Mouse (Mus musculus): ENCODE measurements around the gene Kif27. TPM values are rescaled to one million over a fixed set of nuclear protein-coding genes. Genes with fewer than 3 reads are reported as not detected.

The Kif27 gene
- total and polyA plus RNA-seq, 3 experiments = 0.05 TPM; not detected in 2

DNA sequence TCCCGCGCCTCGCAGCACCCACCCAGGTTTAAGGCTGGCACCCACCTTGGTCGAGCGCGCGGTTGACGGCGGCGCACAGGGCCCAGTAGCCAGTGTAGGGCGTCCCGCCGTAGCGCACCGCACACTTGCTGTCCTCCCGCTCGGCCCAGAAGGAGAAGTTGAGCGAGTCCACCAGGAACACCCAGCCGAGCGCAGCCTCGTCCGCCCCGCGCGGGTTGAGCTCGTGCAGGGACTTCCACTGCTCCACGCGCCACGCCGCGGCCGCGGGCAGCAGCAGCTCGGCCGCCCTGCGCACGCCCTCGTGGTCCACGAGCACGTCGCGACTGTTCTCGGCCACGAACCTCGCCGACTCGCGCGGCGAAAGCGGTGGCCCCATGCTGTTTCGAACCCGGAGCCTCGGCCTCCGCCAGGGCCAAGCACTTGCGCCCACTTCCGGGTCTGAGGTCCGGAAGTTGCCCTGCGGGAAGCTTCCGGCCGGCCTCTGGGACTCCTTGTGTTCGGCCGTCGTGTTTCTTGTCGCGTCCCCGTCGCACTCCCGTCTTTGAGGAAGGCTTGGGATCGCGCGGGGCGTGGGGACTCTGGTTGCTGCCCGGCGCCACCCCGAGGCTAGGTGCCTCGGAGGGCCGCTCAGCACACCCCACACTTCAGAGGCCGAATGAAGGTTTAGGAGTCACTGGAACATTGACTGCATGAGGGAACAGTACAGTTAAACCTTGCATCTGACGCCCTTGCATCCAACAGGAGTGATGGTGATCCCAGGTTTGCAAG lies 26.0 kb upstream of the Kif27 start, which contains the start of gene 2210016F16Rik:
TSS of gene 2210016F16Rik (minus strand) at position 447 of the 768 bp plus-strand sequence.
- Histone ChIP-seq H3K36me3 (replicated peaks) (peaks cover 56% of the 10 kb centered on the region), H3K9me3 (replicated peaks) (peaks cover 37% of the 10 kb centered on the region), H3K27me3 (ENCODE audit: insufficient read depth, low read length) (no peaks in the 10 kb centered on the region), H3K4me1 (ENCODE audit: insufficient read depth, low read depth, low read length) (peaks cover 21% of the 10 kb centered on the region), H3K4me3 (ENCODE audit: low read depth, low read length) (peak within 1 kb of the TSS; percentile 82)
- DNase-seq (ENCODE audit: low spot score) (peak; percentile 59), ATAC-seq (ENCODE audit: extremely low read depth, insufficient number of reproducible peaks, low FRiP score, poor library complexity, severe bottlenecking) (no peak)
- TF ChIP-seq GATA1 (IDR thresholded peaks at IDR 0.05; ENCODE audit: borderline replicate concordance, low read length) (no peak), GATA2 (IDR thresholded peaks at IDR 0.05; ENCODE audit: borderline replicate concordance, low read depth, low read length) (no peak)

DNA sequence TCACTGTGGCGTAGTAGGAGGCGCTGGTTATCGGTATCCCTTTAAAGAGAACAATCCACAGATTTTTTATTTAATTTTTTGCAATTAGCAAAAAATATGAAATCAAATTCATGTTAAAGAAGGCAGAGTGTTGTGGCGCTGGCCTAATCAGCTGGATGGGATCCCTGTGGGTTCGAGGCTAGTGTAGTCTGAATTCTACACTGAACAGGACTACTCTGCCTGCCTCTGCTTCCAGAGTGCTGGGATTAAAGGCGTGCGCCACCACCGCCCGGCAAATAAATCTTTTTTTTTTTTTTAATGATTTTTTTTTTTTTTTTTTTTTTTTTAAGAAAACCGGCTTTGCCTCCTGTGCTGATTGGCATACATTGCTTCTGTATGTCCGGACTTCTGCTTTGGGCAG lies 25.4 kb upstream of the Kif27 start:
- Histone ChIP-seq H3K4me1 (ENCODE audit: insufficient read depth, low read depth, low read length) (peaks cover 19% of the 10 kb centered on the region), H3K36me3 (replicated peaks) (peaks cover 51% of the 10 kb centered on the region), H3K9me3 (replicated peaks) (peaks cover 38% of the 10 kb centered on the region), H3K4me3 (ENCODE audit: low read depth, low read length) (peak overlapping the region; percentile 82), H3K27me3 (ENCODE audit: insufficient read depth, low read length) (no peaks in the 10 kb centered on the region)
- ATAC-seq (ENCODE audit: extremely low read depth, insufficient number of reproducible peaks, low FRiP score, poor library complexity, severe bottlenecking) (no peak), DNase-seq (ENCODE audit: low spot score) (no peak)
- TF ChIP-seq CTCF (IDR thresholded peaks at IDR 0.05; ENCODE audit: low read depth, low read length) = no peak
- no peak for TF ChIP-seq GATA1 (IDR thresholded peaks at IDR 0.05; ENCODE audit: borderline replicate concordance, low read length)
- TF ChIP-seq GATA2 (IDR thresholded peaks at IDR 0.05; ENCODE audit: borderline replicate concordance, low read depth, low read length) = no peak
- TF ChIP-seq TAL1 (conservative IDR thresholded peaks at IDR 0.05; ENCODE audit: low read depth, low read length) = no peak

DNA sequence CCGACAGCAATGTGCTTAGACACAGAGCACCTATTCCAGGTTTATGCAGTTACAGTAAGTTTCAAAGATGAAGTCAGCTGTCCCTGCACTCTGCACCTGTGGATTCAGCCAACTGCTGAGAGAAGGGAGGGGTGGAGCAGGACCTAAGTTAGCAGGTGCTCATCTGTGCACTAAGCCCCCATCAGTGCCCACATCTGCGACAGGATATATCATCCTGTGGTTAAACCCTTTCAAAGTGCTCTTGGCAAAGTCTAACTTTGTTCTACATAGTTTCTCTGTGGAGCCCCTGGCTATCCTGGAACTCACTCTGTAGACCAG lies 14.2 kb upstream of the Kif27 start:
- peaks cover 15% of the 10 kb centered on the region for H3K27me3 ChIP-seq (ENCODE audit: insufficient read depth, low read length)
- H3K9me3 ChIP-seq (replicated peaks) = peaks cover 10% of the 10 kb centered on the region; the same call in 1 of the 2 replicates
- no peaks in the 10 kb centered on the region for H3K36me3 ChIP-seq (replicated peaks)
- no peak for ATAC-seq (ENCODE audit: extremely low read depth, insufficient number of reproducible peaks, low FRiP score, poor library complexity, severe bottlenecking)
- peaks cover 3% of the 10 kb centered on the region; the same call in 1 of the 2 replicates for H3K4me1 ChIP-seq (ENCODE audit: insufficient read depth, low read depth, low read length)
- H3K4me3 ChIP-seq (ENCODE audit: low read depth, low read length) = no peak overlapping the region
- no peak for DNase-seq (ENCODE audit: low spot score)
- TF ChIP-seq GATA2 (IDR thresholded peaks at IDR 0.05; ENCODE audit: borderline replicate concordance, low read depth, low read length) = no peak
- TF ChIP-seq GATA1 (IDR thresholded peaks at IDR 0.05; ENCODE audit: borderline replicate concordance, low read length) = no peak
- no peak for TF ChIP-seq POLR2AphosphoS5 (IDR thresholded peaks at IDR 0.05; ENCODE audit: insufficient replicate concordance, low read depth, low read length)
- TF ChIP-seq CTCF (IDR thresholded peaks at IDR 0.05; ENCODE audit: low read depth, low read length) = no peak
- no peak for TF ChIP-seq TAL1 (conservative IDR thresholded peaks at IDR 0.05; ENCODE audit: low read depth, low read length)

DNA sequence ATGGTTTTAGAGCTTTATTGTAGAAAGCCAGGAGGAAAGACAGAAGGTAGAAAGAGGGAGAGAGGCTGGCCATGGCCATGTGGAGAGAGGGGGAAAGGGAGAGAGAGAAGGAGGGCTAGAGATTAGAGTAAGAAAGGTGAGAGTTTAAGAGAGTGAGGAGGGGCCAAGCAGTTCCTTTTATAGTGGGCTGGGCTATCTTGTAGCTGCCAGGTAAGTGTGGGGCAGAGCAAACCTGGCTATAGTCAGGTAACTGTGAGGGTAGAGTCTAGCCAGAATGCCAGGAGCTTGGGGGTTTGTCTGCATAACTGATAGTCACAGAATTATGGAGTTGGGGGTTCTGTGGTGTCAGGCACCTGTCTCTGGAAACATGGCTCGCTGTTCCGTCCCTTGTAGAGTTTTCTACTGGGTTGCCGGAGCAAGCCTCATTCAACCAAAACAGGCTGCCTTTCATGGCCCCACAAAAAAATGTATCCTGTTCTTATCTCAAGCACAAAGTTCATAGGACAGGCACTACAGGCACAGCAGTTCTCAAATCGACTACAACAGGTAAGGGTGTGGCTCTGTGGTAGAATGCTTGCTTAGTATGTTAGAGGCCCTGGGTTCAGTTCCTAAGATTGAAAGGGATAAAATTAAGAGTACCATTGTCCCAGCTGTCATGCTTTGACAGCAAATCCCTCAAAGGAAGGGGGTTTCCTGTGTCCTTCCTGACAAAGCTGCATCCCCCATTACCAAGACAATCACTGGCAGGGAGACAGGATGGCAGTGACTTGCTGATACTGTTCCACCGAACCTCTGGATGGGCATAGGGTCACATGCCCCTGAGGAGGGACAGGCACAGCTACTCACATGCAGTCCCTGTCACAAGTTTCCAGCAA lies 13.6 kb upstream of the Kif27 start:
- TF ChIP-seq GATA2 (IDR thresholded peaks at IDR 0.05; ENCODE audit: borderline replicate concordance, low read depth, low read length) (no peak), POLR2AphosphoS5 (IDR thresholded peaks at IDR 0.05; ENCODE audit: insufficient replicate concordance, low read depth, low read length) (no peak), TAL1 (conservative IDR thresholded peaks at IDR 0.05; ENCODE audit: low read depth, low read length) (no peak), GATA1 (IDR thresholded peaks at IDR 0.05; ENCODE audit: borderline replicate concordance, low read length) (no peak)
- peaks cover 3% of the 10 kb centered on the region; the same call in 1 of the 2 replicates for H3K4me1 ChIP-seq (ENCODE audit: insufficient read depth, low read depth, low read length)
- no peaks in the 10 kb centered on the region for H3K36me3 ChIP-seq (replicated peaks)
- ATAC-seq (ENCODE audit: extremely low read depth, insufficient number of reproducible peaks, low FRiP score, poor library complexity, severe bottlenecking) (no peak), DNase-seq (ENCODE audit: low spot score) (no peak)
- H3K4me3 ChIP-seq (ENCODE audit: low read depth, low read length) = no peak overlapping the region
- H3K9me3 ChIP-seq (replicated peaks) = peaks cover 10% of the 10 kb centered on the region; the same call in 1 of the 2 replicates
- peaks cover 15% of the 10 kb centered on the region for H3K27me3 ChIP-seq (ENCODE audit: insufficient read depth, low read length)

DNA sequence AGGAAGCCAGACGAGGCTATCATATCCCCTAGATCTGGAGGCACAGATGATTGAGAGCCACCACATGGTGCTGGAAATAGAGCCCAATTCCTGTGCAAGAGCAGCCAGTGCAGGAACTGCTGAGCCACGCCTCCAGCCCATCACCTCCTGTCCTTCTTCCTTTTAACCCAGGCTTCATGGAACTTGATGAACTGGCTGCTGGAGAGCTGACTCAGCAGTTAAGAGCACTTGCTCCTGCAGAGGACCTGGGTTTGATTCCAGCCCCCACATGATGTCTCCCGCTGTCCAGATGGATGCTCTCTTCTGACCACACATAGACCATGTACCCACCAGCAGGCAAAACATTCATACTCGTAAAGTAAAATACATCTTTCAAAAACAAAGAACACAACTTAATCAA lies 9.9 kb upstream of the Kif27 start:
- Histone ChIP-seq H3K4me1 (ENCODE audit: insufficient read depth, low read depth, low read length) (peaks cover 5% of the 10 kb centered on the region; the same call in 1 of the 2 replicates), H3K4me3 (ENCODE audit: low read depth, low read length) (no peak overlapping the region)

DNA sequence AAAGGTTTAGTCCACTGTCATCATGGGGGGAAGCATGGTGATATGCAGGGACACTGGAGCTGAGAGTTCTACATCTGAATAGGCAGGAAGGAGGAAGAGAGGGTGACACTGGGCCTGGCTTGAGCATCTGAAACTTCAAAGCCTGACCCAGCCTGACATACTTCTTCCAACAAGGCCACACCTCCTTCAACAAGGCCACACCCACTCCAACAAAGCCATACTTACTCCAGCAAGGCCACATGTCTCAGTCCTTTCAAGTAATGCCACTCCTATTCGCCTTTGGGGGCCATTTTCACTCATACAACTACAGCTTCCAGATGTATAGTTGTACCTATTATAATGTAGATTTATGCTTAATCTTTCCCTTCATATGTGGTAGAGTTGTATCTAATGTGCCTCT lies 8.7 kb upstream of the Kif27 start:
- peaks cover 2% of the 10 kb centered on the region; the same call in 1 of the 2 replicates for H3K4me1 ChIP-seq (ENCODE audit: insufficient read depth, low read depth, low read length)
- no peaks in the 10 kb centered on the region for H3K9me3 ChIP-seq (replicated peaks)
- DNase-seq (ENCODE audit: low spot score) = no peak

More for the DNA sequence above, 9.9 kb upstream of the Kif27 start:
- Histone ChIP-seq H3K27me3 (ENCODE audit: insufficient read depth, low read length) (peaks cover 16% of the 10 kb centered on the region), H3K36me3 (replicated peaks) (no peaks in the 10 kb centered on the region), H3K9me3 (replicated peaks) (no peaks in the 10 kb centered on the region)
- no peak for TF ChIP-seq GATA1 (IDR thresholded peaks at IDR 0.05; ENCODE audit: borderline replicate concordance, low read length)
- TF ChIP-seq POLR2AphosphoS5 (IDR thresholded peaks at IDR 0.05; ENCODE audit: insufficient replicate concordance, low read depth, low read length) = no peak
- TF ChIP-seq CTCF (IDR thresholded peaks at IDR 0.05; ENCODE audit: low read depth, low read length) = no peak
- ATAC-seq (ENCODE audit: extremely low read depth, insufficient number of reproducible peaks, low FRiP score, poor library complexity, severe bottlenecking) (no peak), DNase-seq (ENCODE audit: low spot score) (no peak)

More for the DNA sequence above, 8.7 kb upstream of the Kif27 start:
- no peak overlapping the region for H3K4me3 ChIP-seq (ENCODE audit: low read depth, low read length)
- ATAC-seq (ENCODE audit: extremely low read depth, insufficient number of reproducible peaks, low FRiP score, poor library complexity, severe bottlenecking) = no peak
- no peaks in the 10 kb centered on the region for H3K36me3 ChIP-seq (replicated peaks)
- TF ChIP-seq TAL1 (conservative IDR thresholded peaks at IDR 0.05; ENCODE audit: low read depth, low read length) = no peak
- no peak for TF ChIP-seq GATA1 (IDR thresholded peaks at IDR 0.05; ENCODE audit: borderline replicate concordance, low read length)
- TF ChIP-seq POLR2AphosphoS5 (IDR thresholded peaks at IDR 0.05; ENCODE audit: insufficient replicate concordance, low read depth, low read length) = no peak
- TF ChIP-seq CTCF (IDR thresholded peaks at IDR 0.05; ENCODE audit: low read depth, low read length) = no peak
- no peak for TF ChIP-seq GATA2 (IDR thresholded peaks at IDR 0.05; ENCODE audit: borderline replicate concordance, low read depth, low read length)
- H3K27me3 ChIP-seq (ENCODE audit: insufficient read depth, low read length) = peaks cover 12% of the 10 kb centered on the region
